Mouse (Mus musculus): ENCODE measurements around the gene Ubqln1.

Gene Ubqln1

GRCm38 (mm10) chr13:58215592-58216341, at the start of gene Ubqln1:
Gene Ubqln1 (minus strand): TSS chr13:58215653.
- peak; percentile 83 for DNase-seq

- no peak for DNase-seq
These were observed 48.1 kb upstream of the Ubqln1 start for GRCm38 (mm10) chr13:58263546-58263945.

- DNase-seq: no peak
These were observed 46.2 kb upstream of the Ubqln1 start for GRCm38 (mm10) chr13:58261674-58262073.

GRCm38 (mm10) chr13:58253268-58253667, 37.8 kb upstream of the Ubqln1 start:
- no peak for DNase-seq

GRCm38 (mm10) chr13:58248957-58249356, 33.5 kb upstream of the Ubqln1 start:
- DNase-seq: no peak

- DNase-seq: no peak
These were observed 21.1 kb upstream of the Ubqln1 start for GRCm38 (mm10) chr13:58236536-58236935.

GRCm38 (mm10) chr13:58232611-58233010, 17.2 kb upstream of the Ubqln1 start:
- peak; percentile 63 for DNase-seq

GRCm38 (mm10) chr13:58232070-58232469, 16.6 kb upstream of the Ubqln1 start:
- DNase-seq: no peak

- DNase-seq: no peak
These were observed 13.2 kb upstream of the Ubqln1 start for GRCm38 (mm10) chr13:58228624-58229023.

GRCm38 (mm10) chr13:58225694-58226093, 10.2 kb upstream of the Ubqln1 start:
- no peak for DNase-seq

- peak; percentile 30 for DNase-seq
These were observed 4.8 kb upstream of the Ubqln1 start for GRCm38 (mm10) chr13:58220206-58220605.

GRCm38 (mm10) chr13:58217536-58217935, 2.1 kb upstream of the Ubqln1 start:
- no peak for DNase-seq

- DNase-seq: peak; percentile 62
These were observed 942 bp upstream of the Ubqln1 start for GRCm38 (mm10) chr13:58216395-58216794.

- DNase-seq: no peak
These were observed 231 bp downstream of the Ubqln1 start for GRCm38 (mm10) chr13:58215253-58215591.

GRCm38 (mm10) chr13:58214346-58215252, 854 bp downstream of the Ubqln1 start:
- DNase-seq: no peak

- DNase-seq: no peak
These were observed 1.7 kb downstream of the Ubqln1 start for GRCm38 (mm10) chr13:58213801-58214200.

GRCm38 (mm10) chr13:58212530-58212929, 2.9 kb downstream of the Ubqln1 start:
- DNase-seq: no peak

- DNase-seq: no peak
These were observed 5.0 kb downstream of the Ubqln1 start for GRCm38 (mm10) chr13:58210441-58210840.

GRCm38 (mm10) chr13:58206084-58206483, 9.4 kb downstream of the Ubqln1 start:
- DNase-seq: no peak

GRCm38 (mm10) chr13:58204986-58205385, 10.5 kb downstream of the Ubqln1 start:
- DNase-seq: no peak

GRCm38 (mm10) chr13:58204202-58204601, 11.3 kb downstream of the Ubqln1 start:
- no peak for DNase-seq

GRCm38 (mm10) chr13:58202903-58203302, 12.6 kb downstream of the Ubqln1 start:
- no peak for DNase-seq

GRCm38 (mm10) chr13:58201908-58202307, 13.5 kb downstream of the Ubqln1 start:
- no peak for DNase-seq

- DNase-seq: no peak
These were observed 14.1 kb downstream of the Ubqln1 start for GRCm38 (mm10) chr13:58201343-58201742.

Data from kidney, adult 11 months (tissue).